Mouse (Mus musculus) T-helper 17 cell (primary cell): ENCODE measurements at regions not wholly inside any gene's neighbourhood (a gene's known extent, or its start where the extent isn't known, plus 50 kb on each side); places are given as distances from the start of the nearest gene placed in this dataset.

Source experiments
- in situ Hi-C, 2 experiments: fragments of 300-600 bp; cut with MboI, MseI; formaldehyde crosslinking; loops; 1 replicate in 1 of 2; 2 replicates in 1 of 2; pipeline ENCODE4 v1.15.1; 2025; ENCODE audit warnings: high pct_unique_total_duplicates in 2 of 2

- in situ Hi-C loops = no loop called here
These were observed 75.4 kb upstream of the Ralgps2 start for GRCm38 (mm10) chr1:157014532-157015497.

GRCm38 (mm10) chr1:157013669-157014048 lies 74.2 kb upstream of the Ralgps2 start:
- in situ Hi-C loops = no loop called here

- in situ Hi-C loops = no loop called here
These were observed 73.7 kb upstream of the Ralgps2 start for GRCm38 (mm10) chr1:157012950-157013668.

- in situ Hi-C loops = no loop called here
These were observed 71.8 kb upstream of the Ralgps2 start for GRCm38 (mm10) chr1:157011226-157011625.

- in situ Hi-C loops = loop anchor here in 1 of 2 experiments (10.0 kb wide), 1 partner anchor 895 kb away; no protein-coding TSS in a partner anchor
These were observed 70.0 kb upstream of the Ralgps2 start for GRCm38 (mm10) chr1:157009427-157009826.

DNA sequence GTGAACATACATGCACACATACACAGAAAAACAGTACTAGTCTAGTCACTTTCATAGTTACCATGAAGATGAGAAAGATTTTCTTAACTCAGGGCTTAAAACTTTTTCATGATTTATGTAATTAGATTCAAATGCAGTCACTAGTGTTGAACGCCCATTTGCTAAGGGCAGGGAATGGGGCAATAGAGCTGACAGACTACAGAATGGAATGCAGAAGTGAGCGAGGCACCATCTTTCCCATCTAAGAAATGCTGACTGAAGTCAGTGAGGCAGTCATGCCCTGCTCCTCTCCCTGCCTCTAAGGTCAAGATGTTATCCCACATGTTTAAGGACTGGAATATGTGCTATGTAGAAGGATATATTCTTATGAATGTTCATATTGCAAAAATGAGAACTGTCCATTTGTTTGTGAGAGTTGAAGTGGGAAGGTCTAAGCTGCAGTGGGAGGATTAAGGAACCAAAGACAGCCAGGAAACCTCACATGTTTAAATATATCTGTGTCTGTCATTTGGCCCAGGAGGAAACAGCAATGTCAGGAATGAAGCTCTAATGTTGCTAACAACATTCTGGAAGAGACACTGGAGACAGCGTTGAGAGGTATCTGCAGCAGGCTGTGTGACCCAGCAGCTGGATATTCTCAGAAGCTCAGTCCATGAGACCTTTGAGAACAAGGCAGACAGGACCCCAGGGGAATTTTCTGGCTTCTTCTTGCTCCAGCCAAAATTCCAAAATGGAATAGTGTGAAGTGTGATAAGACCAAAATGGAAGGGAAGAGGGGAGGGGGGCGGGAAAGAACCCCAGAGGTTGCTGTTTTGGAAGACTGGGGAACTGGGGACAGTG lies 68.7 kb upstream of the Ralgps2 start:
- in situ Hi-C loops = loop anchor here in 1 of 2 experiments (10.0 kb wide), 1 partner anchor 893 kb away; no protein-coding TSS in a partner anchor

- in situ Hi-C loops = loop anchor here in 1 of 2 experiments (10.0 kb wide), 1 partner anchor 890 kb away; no protein-coding TSS in a partner anchor
These were observed 65.1 kb upstream of the Ralgps2 start for GRCm38 (mm10) chr1:157004312-157005074.

DNA sequence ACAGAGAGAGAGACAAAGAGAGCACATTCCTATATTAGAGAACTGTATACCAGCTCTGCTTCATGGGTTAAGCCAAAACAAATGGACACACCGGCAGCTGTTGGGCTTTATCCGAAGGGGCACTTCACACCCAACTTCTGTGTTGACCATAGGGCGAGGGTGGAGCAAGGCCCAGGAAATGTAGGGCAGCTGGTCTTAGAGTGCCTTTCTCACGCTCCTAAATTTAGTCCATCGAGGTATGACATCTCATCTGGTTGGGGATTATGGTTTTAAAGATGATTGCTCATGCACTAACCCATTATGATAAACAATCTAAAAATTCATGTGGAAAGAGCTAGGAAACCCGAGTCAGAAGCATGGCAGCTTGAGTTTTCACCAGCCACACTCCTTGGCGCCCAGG lies 63.6 kb upstream of the Ralgps2 start:
- in situ Hi-C loops = loop anchor here in 1 of 2 experiments (10.0 kb wide), 1 partner anchor 888 kb away; no protein-coding TSS in a partner anchor

- in situ Hi-C loops = loop anchor here in 1 of 2 experiments (10.0 kb wide), 1 partner anchor 887 kb away; no protein-coding TSS in a partner anchor
These were observed 62.8 kb upstream of the Ralgps2 start for GRCm38 (mm10) chr1:157002258-157002657.

- in situ Hi-C loops = loop anchor here in 1 of 2 experiments (10.0 kb wide), 1 partner anchor 886 kb away; no protein-coding TSS in a partner anchor
These were observed 61.7 kb upstream of the Ralgps2 start for GRCm38 (mm10) chr1:157001008-157001660.

GRCm38 (mm10) chr1:156999947-157000346 lies 60.5 kb upstream of the Ralgps2 start:
- in situ Hi-C loops = loop anchor here in 1 of 2 experiments (10.0 kb wide), 1 partner anchor 885 kb away; no protein-coding TSS in a partner anchor

DNA sequence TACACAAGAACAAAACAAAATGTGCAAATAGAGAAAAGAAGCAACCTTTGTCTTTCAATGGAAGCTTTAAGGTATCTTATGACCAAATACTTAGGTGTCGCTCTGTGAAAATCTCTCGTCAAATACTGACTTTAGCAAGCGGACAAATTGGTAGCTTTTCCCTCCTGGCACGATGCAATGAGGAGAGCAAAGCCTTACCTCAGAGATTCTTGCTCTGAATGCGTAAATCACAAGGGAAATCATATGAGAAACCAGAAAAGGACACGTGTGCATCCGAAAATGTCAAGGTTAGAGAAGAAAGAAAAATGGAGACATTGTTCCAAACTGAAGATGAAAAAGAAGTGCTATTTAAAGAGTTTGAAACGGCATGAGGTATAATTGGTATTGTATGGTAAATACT lies 59.8 kb upstream of the Ralgps2 start:
- in situ Hi-C loops = no loop called here

GRCm38 (mm10) chr1:156997476-156998305 lies 58.3 kb upstream of the Ralgps2 start:
- in situ Hi-C loops = no loop called here

- in situ Hi-C loops = no loop called here
These were observed 57.6 kb upstream of the Ralgps2 start for GRCm38 (mm10) chr1:156997033-156997432.

- in situ Hi-C loops = no loop called here
These were observed 56.9 kb upstream of the Ralgps2 start for GRCm38 (mm10) chr1:156996084-156996880.

GRCm38 (mm10) chr1:156995180-156995951 lies 55.9 kb upstream of the Ralgps2 start:
- in situ Hi-C loops = no loop called here

DNA sequence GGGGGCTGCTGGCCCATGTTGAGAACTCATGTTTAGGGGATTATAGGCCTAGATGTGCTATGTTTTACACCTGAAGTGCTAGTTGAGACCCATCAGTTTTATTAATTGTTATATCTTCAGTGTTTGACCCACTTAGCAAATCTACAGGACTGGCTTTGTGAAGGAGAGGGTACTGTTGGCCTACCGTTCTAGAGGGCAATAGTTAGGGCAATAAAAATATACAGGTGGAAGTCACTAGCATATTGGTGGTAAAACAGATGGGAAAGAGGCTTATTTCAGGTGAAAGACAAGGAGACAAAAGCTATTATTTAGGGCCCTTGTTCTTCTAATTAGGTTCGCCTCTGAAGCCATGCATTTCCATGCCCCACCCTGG lies 55.2 kb upstream of the Ralgps2 start:
- in situ Hi-C loops = no loop called here
